Mouse (Mus musculus) limb, embryonic 15.5 days (tissue): ENCODE data around the gene Plxdc1. TPM values are rescaled to one million over a fixed set of nuclear protein-coding genes. Genes with fewer than 3 reads are reported as not detected.

Experiments used
- ATAC-seq: fragments of 200-750 bp; cut with Nextera tagmentation; 2 replicates; pipeline ENCODE4 v1.8.0; 2017; ENCODE audit warnings: low read depth, moderate TSS enrichment; ENCODE audit not compliant: insufficient number of reproducible peaks, low FRiP score, low TSS enrichment
- H3K27ac ChIP-seq: fragments of 300-500 bp; sonication (generic); 2 replicates; pipeline ENCODE4 v1.5.1; 2015; ENCODE audit warnings: moderate library complexity, mild to moderate bottlenecking, inconsistent platforms
- H3K27me3 ChIP-seq: fragments of 300-500 bp; sonication (generic); 2 replicates; pipeline ENCODE4 v1.6.1; 2015; ENCODE audit warnings: inconsistent platforms
- H3K36me3 ChIP-seq: fragments of 300-500 bp; sonication (generic); 2 replicates; pipeline ENCODE4 v1.6.1; 2015; ENCODE audit warnings: inconsistent platforms
- H3K4me1 ChIP-seq: fragments of 300-500 bp; sonication (generic); 2 replicates; pipeline ENCODE4 v1.6.1; 2015; ENCODE audit warnings: inconsistent platforms
- H3K4me2 ChIP-seq: fragments of 300-500 bp; sonication (generic); 2 replicates; pipeline ENCODE4 v1.6.1; 2015; ENCODE audit warnings: mild to moderate bottlenecking, inconsistent platforms
- H3K4me3 ChIP-seq: fragments of 300-500 bp; sonication (generic); 2 replicates; pipeline ENCODE4 v1.5.1; 2015; ENCODE audit warnings: mild to moderate bottlenecking, inconsistent platforms
- H3K9ac ChIP-seq: fragments of 300-500 bp; sonication (generic); 2 replicates; pipeline ENCODE4 v1.6.1; 2015; ENCODE audit warnings: inconsistent platforms
- H3K9me3 ChIP-seq: fragments of 300-500 bp; sonication (generic); 2 replicates; pipeline ENCODE4 v1.6.1; 2016; ENCODE audit warnings: inconsistent platforms
- WGBS: fragments of 180-500 bp; shearing (Covaris S2); methylation state at CpG from one replicate; pipeline ENCODE4 v1.1.7; 2015; 5-methylcytosine and 5-hydroxymethylcytosine counted together
- polyA plus RNA-seq: library from polyadenylated mRNA; unstranded; fragments of >200 nt; fragmentation: Nextera tagmentation; extraction: Ambion mirVana; gene quantifications from 2 replicates; pipeline ENCODE4 v1.2.1, GENCODE M21; 2015

Plxdc1 gene
- polyA plus RNA-seq, 1 experiment from 2014 or later, result 1.7 TPM

DNA sequence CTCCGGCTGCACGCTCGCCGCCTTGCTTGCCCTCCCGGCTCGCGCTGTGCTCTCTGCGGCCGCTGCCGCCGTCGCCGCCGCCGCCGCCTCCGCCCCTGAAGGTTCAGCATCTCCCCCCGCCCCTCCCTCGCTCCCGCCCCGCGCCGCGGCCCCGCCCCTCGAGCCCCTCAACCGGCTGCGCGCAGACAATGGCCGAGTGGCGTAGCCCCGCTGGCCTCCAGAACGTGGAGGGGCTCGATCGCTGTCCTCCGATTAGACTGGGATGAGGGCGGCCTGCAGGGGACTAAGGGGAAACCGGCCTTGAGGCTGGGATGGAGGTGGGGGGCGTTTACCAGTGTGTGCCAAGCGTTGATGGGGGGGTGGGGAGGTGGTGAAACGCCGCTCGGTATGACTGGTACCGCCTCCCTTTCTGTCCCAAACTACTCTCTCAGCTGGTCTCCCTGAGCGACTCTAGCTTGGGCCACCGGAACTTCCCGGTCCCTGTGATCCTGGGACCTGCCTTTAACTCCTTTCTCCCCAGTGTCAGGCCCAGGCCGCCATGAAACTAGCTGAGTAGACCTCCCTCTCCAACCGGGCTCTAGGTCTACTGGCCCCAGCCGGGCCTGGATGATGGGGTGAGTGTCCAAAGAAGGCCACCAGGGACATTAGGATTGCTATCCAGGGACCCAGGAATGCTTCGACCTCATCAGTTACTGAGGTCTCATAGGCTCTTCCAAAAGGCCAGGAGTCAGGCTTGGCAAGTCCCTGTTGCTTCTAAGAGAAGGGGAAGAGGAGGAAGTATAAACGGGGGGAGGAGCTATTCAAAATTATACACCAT is 36.5 kb upstream of the Plxdc1 start, which contains the start of gene Cacnb1:
TSS of gene Cacnb1 (minus strand) at position 480 of the 817 bp plus-strand sequence.
- no peaks in the 10 kb centered on the region for H3K9me3 ChIP-seq
- H3K27me3 ChIP-seq, result no peaks in the 10 kb centered on the region
- peaks cover 49% of the 10 kb centered on the region for H3K4me1 ChIP-seq
- peak; percentile 40; the same call in 1 of the 2 replicates for ATAC-seq
- peak within 1 kb of the TSS; percentile 80 for H3K9ac ChIP-seq
- H3K36me3 ChIP-seq, result peaks cover 8% of the 10 kb centered on the region
- peak within 1 kb of the TSS; percentile 88 for H3K4me3 ChIP-seq
- peak within 1 kb of the TSS; percentile 91 for H3K27ac ChIP-seq
- WGBS, result under 1% methylated on average over 49 of the region's 52 CpGs
- peak within 1 kb of the TSS; percentile 84 for H3K4me2 ChIP-seq

DNA sequence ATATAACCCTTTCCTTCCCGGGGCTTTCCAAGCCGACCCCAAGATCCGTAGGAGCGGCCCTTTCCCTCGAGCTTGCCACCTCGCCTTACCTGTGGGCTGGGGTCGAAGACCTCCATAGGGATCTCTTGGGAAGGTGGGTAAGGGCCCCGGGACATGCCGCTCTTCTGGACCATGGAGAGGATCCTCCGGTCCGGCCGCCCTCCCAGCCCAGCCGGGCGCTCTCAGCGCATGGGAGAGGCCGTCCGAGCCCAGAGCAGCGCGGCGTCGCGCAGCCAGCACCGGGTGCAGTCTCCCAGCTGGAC is 36.0 kb upstream of the Plxdc1 start:
- WGBS, result under 1% methylated on average over 23 of the region's 23 CpGs
- H3K9me3 ChIP-seq, result no peaks in the 10 kb centered on the region
- H3K27ac ChIP-seq, result peak overlapping the region; percentile 91
- peak overlapping the region; percentile 80 for H3K9ac ChIP-seq
- peaks cover 45% of the 10 kb centered on the region for H3K4me1 ChIP-seq
- no peaks in the 10 kb centered on the region for H3K27me3 ChIP-seq
- no peak for ATAC-seq
- H3K4me2 ChIP-seq, result peak overlapping the region; percentile 84
- H3K4me3 ChIP-seq, result peak overlapping the region; percentile 88
- H3K36me3 ChIP-seq, result peaks cover 14% of the 10 kb centered on the region

DNA sequence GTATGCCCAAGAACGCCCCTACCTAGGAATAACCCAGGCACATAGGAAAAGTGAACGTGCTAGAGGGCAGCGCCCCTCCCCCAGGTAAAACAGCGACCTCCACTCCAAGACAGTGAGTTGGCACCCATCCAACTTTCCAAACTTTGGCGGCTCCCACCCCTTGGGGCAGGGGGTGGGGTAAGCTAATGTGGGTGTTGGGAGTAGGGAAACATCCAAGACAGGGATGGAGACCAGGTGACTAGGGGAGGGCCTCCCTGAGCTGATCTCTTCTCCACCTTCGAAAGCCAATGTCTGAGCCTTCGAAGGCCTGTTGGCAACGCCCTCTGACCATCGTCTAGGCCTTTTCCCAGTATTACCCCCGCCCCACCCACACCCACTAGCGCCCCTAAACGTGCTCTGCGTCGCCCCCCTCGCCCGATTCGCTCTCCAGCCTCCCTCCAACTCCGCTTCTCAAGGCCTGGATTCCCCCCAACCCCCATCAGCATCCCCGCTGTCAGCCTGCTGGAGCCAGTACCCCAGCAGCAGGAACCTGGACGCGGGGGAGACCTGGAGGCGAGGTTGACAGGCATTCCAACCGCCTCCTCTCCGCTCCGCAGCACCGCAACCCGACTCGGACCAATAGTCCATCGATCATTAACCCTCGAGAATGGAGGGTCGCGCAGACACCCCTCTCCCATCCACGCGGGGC is 35.5 kb upstream of the Plxdc1 start:
- Histone ChIP-seq H3K4me2 (peak overlapping the region; percentile 84), H3K9ac (peak overlapping the region; percentile 80), H3K27ac (peak overlapping the region; percentile 91), H3K36me3 (peaks cover 18% of the 10 kb centered on the region), H3K4me1 (peaks cover 45% of the 10 kb centered on the region), H3K4me3 (peak overlapping the region; percentile 88), H3K9me3 (no peaks in the 10 kb centered on the region), H3K27me3 (no peaks in the 10 kb centered on the region)
- 3% methylated on average over 34 of the region's 34 CpGs for WGBS
- ATAC-seq, result peak; percentile 37; the same call in 1 of the 2 replicates

DNA sequence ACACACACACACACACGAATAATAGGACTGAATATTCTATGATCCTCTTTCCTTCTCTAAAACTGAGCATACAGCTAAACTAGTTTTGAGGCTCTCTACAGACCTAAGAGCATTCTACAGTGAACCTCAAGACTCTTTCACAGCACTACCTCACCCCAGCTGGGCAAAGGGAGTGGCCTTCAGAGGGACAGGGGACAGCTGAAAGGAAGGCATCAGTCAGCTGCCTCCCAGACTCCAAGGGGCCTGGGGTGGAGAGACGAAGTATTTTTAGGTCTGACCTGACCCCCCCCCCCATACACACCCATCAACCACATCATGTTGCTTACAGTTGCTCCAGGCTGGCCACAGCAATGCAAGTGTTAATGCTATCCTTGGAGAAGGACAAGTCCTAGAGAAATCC is 34.9 kb upstream of the Plxdc1 start:
- no peak overlapping the region for H3K9ac ChIP-seq
- H3K4me2 ChIP-seq, result peak overlapping the region; percentile 84
- WGBS, result 45% methylated on average over 2 of the region's 2 CpGs
- peaks cover 45% of the 10 kb centered on the region for H3K4me1 ChIP-seq
- no peaks in the 10 kb centered on the region for H3K27me3 ChIP-seq
- peaks cover 23% of the 10 kb centered on the region for H3K36me3 ChIP-seq
- peak overlapping the region; percentile 88 for H3K4me3 ChIP-seq
- no peaks in the 10 kb centered on the region for H3K9me3 ChIP-seq
- peak; percentile 26; the same call in 1 of the 2 replicates for ATAC-seq
- peak overlapping the region; percentile 91 for H3K27ac ChIP-seq

DNA sequence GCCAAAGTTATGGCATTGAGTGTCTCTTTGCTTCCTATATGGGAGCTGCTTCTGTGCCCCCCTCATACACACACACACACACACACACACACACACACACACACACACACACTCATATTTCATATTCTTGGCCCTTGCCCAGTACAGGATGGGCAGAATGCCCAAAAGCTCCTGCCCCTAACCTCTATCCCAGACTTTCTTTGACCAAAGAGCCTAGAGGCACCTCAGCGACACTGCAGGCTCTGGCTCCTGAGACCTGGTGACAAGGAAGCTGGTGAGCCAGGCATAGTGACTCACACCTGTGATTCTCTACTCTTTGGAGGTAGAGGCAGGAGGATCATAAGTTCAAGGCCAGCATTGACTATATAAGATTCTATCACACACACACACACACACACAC is 34.5 kb upstream of the Plxdc1 start:
- Histone ChIP-seq H3K4me2 (peak overlapping the region; percentile 19; the same call in 1 of the 2 replicates), H3K9ac (no peak overlapping the region), H3K4me3 (peak overlapping the region; percentile 10), H3K36me3 (peaks cover 28% of the 10 kb centered on the region), H3K9me3 (no peaks in the 10 kb centered on the region), H3K27ac (peak overlapping the region; percentile 43; the same call in 1 of the 2 replicates), H3K27me3 (no peaks in the 10 kb centered on the region), H3K4me1 (peaks cover 42% of the 10 kb centered on the region)
- no peak for ATAC-seq
- whole genome bisulfite sequencing, result 44% methylated on average over 1 of the region's 1 CpGs

DNA sequence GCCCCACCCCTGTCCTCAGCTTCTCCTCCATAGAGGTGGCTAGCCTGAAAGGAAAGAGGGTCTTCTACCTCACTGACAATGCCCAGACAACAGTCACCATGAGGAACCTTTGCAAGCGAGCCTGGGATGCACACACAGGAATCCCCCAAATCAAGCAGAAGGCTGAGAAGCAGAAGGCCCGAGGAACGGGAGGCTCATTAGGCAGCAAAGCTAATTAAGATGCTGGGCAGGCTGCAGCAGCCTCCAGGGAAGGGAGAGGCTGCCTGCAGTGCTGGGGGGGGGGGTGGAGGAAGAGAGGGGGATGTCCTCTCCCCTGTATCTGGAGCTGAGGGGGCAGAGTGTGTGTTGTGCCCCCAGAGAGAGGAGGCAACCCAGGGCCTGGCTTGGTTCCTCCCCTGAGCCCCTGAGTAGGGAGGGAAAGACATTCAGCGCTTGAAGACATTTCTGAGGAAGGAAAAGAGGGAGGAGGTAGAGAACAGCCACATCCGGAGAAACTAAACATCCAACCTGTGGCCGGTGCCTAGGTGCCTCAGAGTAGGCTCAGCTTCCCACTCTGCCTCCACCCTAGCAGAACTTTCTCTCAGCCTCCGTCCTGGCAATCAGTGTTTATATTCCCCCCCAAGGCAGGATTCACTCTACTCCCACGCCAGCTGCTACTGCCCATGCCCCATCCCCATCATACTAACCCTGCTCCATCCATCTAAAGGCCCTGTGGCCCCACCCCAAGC is 33.8 kb upstream of the Plxdc1 start:
- peak overlapping the region; percentile 10; the same call in 1 of the 2 replicates for H3K4me3 ChIP-seq

DNA sequence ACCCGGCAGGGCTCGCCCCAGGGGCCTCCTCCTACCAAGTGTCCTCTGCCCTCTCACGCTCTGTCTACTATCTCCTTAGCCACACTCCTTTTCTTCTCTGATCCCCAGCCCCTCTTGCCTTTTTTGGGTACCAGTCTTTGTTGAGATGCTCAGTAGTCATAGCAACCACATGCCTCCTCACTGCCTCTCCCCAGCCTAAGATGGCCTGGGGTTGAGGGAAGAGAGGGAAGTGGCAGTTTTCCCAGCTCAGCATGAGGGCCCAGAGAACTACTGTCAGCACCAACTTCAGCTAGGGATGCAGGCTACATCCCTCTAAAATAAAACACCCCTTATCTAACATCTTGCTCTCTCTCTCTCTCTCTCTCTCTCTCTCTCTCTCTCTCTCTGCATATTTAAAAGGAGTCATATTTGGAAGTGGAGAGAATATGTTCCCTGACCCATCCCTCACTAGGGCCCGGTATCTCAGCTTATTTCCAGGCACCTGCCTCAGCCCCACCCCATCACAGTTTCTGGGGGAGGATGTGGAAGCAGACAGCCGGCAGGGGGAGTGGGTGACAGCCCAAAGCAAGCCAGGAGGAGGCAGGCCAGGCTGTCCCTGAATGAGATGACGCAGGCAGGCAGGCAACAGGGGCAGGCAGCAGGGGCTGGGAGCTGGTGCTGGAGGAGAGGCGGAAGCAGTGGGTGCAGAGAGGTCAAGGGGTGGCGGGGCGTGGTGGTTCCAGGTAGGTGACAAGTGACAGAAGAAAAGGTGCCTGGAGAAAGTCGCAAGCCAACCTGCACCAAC is 32.8 kb upstream of the Plxdc1 start:
- no peak overlapping the region for H3K27ac ChIP-seq
- peaks cover 38% of the 10 kb centered on the region for H3K4me1 ChIP-seq
- H3K4me2 ChIP-seq, result no peak overlapping the region
- ATAC-seq, result no peak
- no peak overlapping the region for H3K9ac ChIP-seq
- H3K27me3 ChIP-seq, result no peaks in the 10 kb centered on the region
- WGBS, result 51% methylated on average over 10 of the region's 10 CpGs
- no peak overlapping the region for H3K4me3 ChIP-seq
- H3K36me3 ChIP-seq, result peaks cover 41% of the 10 kb centered on the region
- no peaks in the 10 kb centered on the region for H3K9me3 ChIP-seq

More for the DNA sequence above, 33.8 kb upstream of the Plxdc1 start:
- H3K36me3 ChIP-seq, result peaks cover 33% of the 10 kb centered on the region
- H3K9ac ChIP-seq, result no peak overlapping the region
- WGBS, result 25% methylated on average over 8 of the region's 8 CpGs
- H3K4me1 ChIP-seq, result peaks cover 38% of the 10 kb centered on the region
- peak overlapping the region; percentile 19; the same call in 1 of the 2 replicates for H3K4me2 ChIP-seq
- H3K27ac ChIP-seq, result peak overlapping the region; percentile 43
- no peaks in the 10 kb centered on the region for H3K9me3 ChIP-seq
- no peak for ATAC-seq
- no peaks in the 10 kb centered on the region for H3K27me3 ChIP-seq

DNA sequence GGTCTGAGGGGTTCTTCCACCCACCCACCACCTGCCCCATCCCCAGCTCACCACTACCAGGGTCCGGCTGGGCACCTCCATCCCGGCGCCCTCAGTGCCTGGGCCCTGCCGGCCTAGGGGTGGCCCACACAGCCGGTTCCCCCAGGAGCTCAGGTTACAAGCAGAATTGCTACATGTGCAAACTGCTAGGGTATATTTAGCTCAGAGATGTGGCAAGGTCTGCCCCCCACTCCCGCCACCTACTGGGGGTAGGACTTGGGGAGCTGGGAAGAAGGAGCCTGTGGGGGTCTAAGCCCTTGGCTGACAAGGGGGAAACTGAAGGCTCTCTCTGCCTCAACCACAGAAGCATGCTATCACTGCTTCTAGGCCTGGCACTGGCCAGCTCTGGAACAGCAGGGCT is 32.0 kb upstream of the Plxdc1 start:
- no peak overlapping the region for H3K27ac ChIP-seq
- no peak overlapping the region for H3K9ac ChIP-seq
- H3K4me1 ChIP-seq, result peaks cover 38% of the 10 kb centered on the region
- H3K4me2 ChIP-seq, result no peak overlapping the region
- H3K27me3 ChIP-seq, result no peaks in the 10 kb centered on the region
- H3K4me3 ChIP-seq, result no peak overlapping the region
- peaks cover 45% of the 10 kb centered on the region for H3K36me3 ChIP-seq
- no peak for ATAC-seq
- H3K9me3 ChIP-seq, result no peaks in the 10 kb centered on the region
- 64% methylated on average over 6 of the region's 6 CpGs for WGBS

DNA sequence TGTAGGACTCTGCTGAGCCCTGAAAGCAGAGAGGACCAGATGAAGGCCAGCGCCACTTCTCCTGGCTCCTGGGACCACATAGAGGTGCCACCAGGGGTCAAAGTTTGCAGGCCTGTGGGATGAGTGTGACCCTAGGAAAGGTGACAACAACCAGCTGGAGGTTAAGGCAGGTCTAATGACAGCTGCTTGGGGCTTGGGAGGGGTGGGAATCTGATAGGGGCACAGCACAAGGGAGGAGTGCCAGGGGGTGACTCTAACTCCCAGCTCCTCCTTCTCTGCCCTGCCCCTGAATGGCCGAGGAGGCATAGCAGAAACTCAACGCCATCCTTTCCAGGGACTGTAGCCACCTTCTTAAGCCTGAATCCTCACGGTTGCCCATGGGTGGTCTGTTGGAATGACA is 30.6 kb upstream of the Plxdc1 start:
- no peak for ATAC-seq
- no peak overlapping the region for H3K9ac ChIP-seq
- 61% methylated on average over 4 of the region's 4 CpGs for WGBS
- no peak overlapping the region for H3K4me2 ChIP-seq
- no peaks in the 10 kb centered on the region for H3K27me3 ChIP-seq
- no peak overlapping the region for H3K27ac ChIP-seq
- peaks cover 55% of the 10 kb centered on the region for H3K36me3 ChIP-seq
- H3K4me3 ChIP-seq, result no peak overlapping the region
- peaks cover 32% of the 10 kb centered on the region for H3K4me1 ChIP-seq
- no peaks in the 10 kb centered on the region for H3K9me3 ChIP-seq

DNA sequence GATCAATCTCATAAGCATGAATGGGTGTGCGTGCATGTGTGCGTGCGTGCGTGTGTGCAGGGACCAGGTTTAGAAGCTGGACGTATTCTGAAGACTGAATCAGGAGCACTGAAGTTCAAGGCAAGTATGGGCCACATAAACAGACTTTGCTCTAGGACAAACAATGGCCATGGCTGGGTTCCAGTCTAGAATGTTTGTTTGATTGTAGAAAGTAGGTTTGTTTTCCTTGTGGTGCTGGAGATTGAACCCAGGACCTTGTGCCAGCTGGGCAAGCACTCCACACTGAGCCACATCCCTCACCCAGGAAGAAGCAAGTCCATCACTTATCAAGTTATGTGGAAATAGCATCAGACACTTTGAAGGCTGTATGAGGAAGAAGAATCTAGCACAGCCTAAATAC is 29.9 kb upstream of the Plxdc1 start:
- ATAC-seq, result no peak
- Histone ChIP-seq H3K27ac (no peak overlapping the region), H3K4me2 (no peak overlapping the region), H3K4me3 (no peak overlapping the region), H3K9ac (no peak overlapping the region), H3K36me3 (peaks cover 55% of the 10 kb centered on the region), H3K27me3 (no peaks in the 10 kb centered on the region), H3K9me3 (no peaks in the 10 kb centered on the region), H3K4me1 (peaks cover 25% of the 10 kb centered on the region)
- WGBS, result 96% methylated on average over 5 of the region's 5 CpGs

DNA sequence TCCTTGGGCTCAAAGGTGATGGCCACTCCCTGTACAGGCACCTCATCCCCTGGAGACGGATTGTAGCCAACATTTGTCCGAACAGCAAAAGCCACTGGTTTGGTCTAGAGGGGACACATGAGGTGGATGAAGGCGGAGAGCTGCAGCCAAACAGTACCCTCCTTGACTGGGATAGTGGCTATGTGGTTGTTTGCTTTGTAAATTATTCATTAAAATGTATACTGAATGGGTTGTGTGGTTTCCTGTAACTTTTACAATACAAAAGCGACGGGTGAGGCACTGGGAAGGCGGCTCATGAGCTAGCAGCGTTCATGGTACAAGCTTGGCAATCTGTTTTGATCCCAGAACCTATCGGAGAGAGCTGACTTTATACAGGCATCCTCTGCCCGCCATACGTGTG is 26.6 kb upstream of the Plxdc1 start:
- Histone ChIP-seq H3K27me3 (no peaks in the 10 kb centered on the region), H3K4me2 (no peak overlapping the region), H3K9ac (no peak overlapping the region), H3K36me3 (peaks cover 77% of the 10 kb centered on the region), H3K27ac (no peak overlapping the region), H3K4me3 (no peak overlapping the region), H3K9me3 (no peaks in the 10 kb centered on the region), H3K4me1 (no peaks in the 10 kb centered on the region; the same call in 1 of the 2 replicates)
- ATAC-seq, result no peak
- 78% methylated on average over 10 of the region's 10 CpGs for WGBS
